Mouse (Mus musculus) erythroblast, embryonic 14.5 days (primary cell): ENCODE data around the gene Cmip. TPM values are rescaled to one million over a fixed set of nuclear protein-coding genes. Genes with fewer than 3 reads are reported as not detected.

Experiments
- H3K27me3 ChIP-seq: 2 replicates; pipeline ENCODE4 v1.6.1; 2012; ENCODE audit warnings: inconsistent platforms; ENCODE audit not compliant: control insufficient read depth
- H3K36me3 ChIP-seq: 2 replicates; pipeline ENCODE4 v1.6.1; 2012; ENCODE audit warnings: mild to moderate bottlenecking, inconsistent platforms; ENCODE audit not compliant: control insufficient read depth
- H3K4me1 ChIP-seq: 2 replicates; pipeline ENCODE4 v1.6.1; 2012; ENCODE audit warnings: inconsistent platforms; ENCODE audit not compliant: control insufficient read depth
- H3K4me3 ChIP-seq: replicated peaks from 2 replicates; pipeline ENCODE3; 2012; ENCODE audit warnings: moderate library complexity, mild to moderate bottlenecking, inconsistent platforms
- H3K9me3 ChIP-seq: 2 replicates; pipeline ENCODE4 v1.6.1; 2012; ENCODE audit warnings: low read length, inconsistent platforms, mixed read lengths; ENCODE audit not compliant: control insufficient read depth
- GATA1 ChIP-seq: IDR thresholded peaks from 2 replicates; pipeline ENCODE4 v1.6.1; 2012; ENCODE audit warnings: low read length, inconsistent platforms, mixed read lengths
- TAL1 ChIP-seq: IDR thresholded peaks from 3 replicates; pipeline ENCODE4 v1.6.1; 2012; ENCODE audit warnings: low read length, inconsistent platforms, mixed read lengths
- polyA plus RNA-seq: library from polyadenylated mRNA; stranded (reverse); fragments of >175 nt; gene quantifications from 2 replicates; pipeline ENCODE4 v1.2.3, GENCODE M21; 2012

The Cmip gene
- polyA plus RNA-seq, 1 experiment = 8.2 TPM

- H3K4me3 ChIP-seq = no peak overlapping the region
- peaks cover 10% of the 10 kb centered on the region for H3K4me1 ChIP-seq
- no peaks in the 10 kb centered on the region for H3K36me3 ChIP-seq
- peaks cover 35% of the 10 kb centered on the region for H3K27me3 ChIP-seq
- no peaks in the 10 kb centered on the region for H3K9me3 ChIP-seq
- TF ChIP-seq GATA1 (no peak), TAL1 (no peak)
These were observed 238.0 kb downstream of the Cmip start for GRCm38 (mm10) chr8:117494874-117495273.

- Histone ChIP-seq H3K4me1 (peaks cover 10% of the 10 kb centered on the region), H3K27me3 (peaks cover 35% of the 10 kb centered on the region), H3K9me3 (no peaks in the 10 kb centered on the region), H3K4me3 (peak within 1 kb of the TSS; percentile 46), H3K36me3 (no peaks in the 10 kb centered on the region)
- TF ChIP-seq GATA1 (no peak), TAL1 (no peak)
These were observed 241.5 kb downstream of the Cmip start, which contains the start of gene Plcg2 for GRCm38 (mm10) chr8:117498179-117498914. Gene Plcg2 (plus strand): TSS chr8:117498291.

DNA sequence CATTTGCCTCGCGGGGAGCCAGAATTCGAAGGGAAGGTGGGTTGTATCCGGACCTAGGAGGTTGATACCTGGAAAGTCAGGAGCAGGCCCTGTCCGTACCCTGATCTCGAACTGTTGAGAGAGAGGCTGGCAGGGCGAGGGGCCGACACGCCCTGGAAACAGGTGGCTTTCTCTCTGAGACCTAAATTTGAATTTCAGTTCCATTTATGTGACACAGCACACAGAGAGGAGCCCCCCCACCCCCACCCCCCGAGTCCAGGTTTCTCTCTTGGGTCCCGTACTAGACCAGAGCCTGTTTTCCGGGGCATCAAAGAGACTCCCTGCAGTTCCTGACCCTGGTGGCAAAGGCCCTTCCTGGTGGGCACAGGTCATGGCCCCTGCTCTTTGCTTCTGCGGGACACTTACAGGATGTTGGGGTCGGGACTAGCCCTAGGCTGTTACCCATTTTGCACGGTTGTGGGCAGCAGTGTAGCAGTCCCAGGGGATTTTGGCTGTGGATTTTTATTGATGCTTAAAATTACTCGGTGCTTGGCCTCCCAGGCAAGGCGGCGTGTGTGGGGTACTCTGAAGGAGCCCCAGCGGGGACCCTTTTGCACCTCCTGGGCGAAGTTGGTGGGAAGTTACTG, 242.2 kb downstream of the Cmip start:
- Histone ChIP-seq H3K36me3 (no peaks in the 10 kb centered on the region), H3K27me3 (peaks cover 35% of the 10 kb centered on the region), H3K4me3 (no peak overlapping the region), H3K9me3 (no peaks in the 10 kb centered on the region), H3K4me1 (peaks cover 10% of the 10 kb centered on the region)
- TF ChIP-seq TAL1 = no peak
- no peak for TF ChIP-seq GATA1

DNA sequence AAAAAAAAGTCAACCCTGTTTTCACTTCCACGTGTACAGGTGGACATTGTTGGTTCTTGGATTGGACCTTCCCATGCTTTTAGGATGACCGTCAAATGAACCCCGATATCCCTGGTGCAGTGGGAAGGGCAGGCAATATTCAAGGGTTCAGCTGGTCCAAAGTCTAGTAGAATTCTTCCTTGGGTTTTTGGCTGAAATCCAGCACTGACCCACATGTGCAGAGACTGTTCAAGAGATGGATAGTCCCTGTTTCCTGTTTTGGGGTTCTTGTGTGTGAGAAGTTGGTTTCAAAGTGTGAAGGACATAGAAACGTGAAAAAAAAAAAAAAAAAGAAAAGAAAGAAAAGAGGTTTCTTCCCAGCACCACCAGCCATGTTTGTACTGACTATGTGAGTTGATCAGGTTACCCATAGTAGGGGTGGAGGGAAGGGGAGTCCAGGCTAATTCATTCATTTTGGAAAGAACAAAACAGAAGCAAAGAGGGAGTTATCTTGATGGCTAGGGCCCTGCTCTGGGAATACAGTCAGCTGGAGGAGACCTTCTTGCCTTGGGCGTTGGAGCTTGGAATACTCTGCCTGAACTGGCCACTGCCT, 243.5 kb downstream of the Cmip start:
- Histone ChIP-seq H3K9me3 (no peaks in the 10 kb centered on the region), H3K4me3 (no peak overlapping the region), H3K4me1 (peaks cover 10% of the 10 kb centered on the region), H3K27me3 (peaks cover 35% of the 10 kb centered on the region), H3K36me3 (no peaks in the 10 kb centered on the region)
- TF ChIP-seq TAL1 (no peak), GATA1 (no peak)

- no peak overlapping the region for H3K4me3 ChIP-seq
- peaks cover 32% of the 10 kb centered on the region for H3K27me3 ChIP-seq
- no peaks in the 10 kb centered on the region for H3K9me3 ChIP-seq
- TF ChIP-seq GATA1 = no peak
- TF ChIP-seq TAL1 = no peak
- H3K4me1 ChIP-seq = peaks cover 10% of the 10 kb centered on the region
- H3K36me3 ChIP-seq = no peaks in the 10 kb centered on the region
These were observed 244.5 kb downstream of the Cmip start for GRCm38 (mm10) chr8:117501323-117501722.

GRCm38 (mm10) chr8:117503405-117504069, 246.7 kb downstream of the Cmip start:
- no peak overlapping the region for H3K4me3 ChIP-seq
- no peaks in the 10 kb centered on the region for H3K36me3 ChIP-seq
- H3K9me3 ChIP-seq = no peaks in the 10 kb centered on the region
- peaks cover 10% of the 10 kb centered on the region for H3K27me3 ChIP-seq
- TF ChIP-seq TAL1 = no peak
- no peak for TF ChIP-seq GATA1
- peaks cover 4% of the 10 kb centered on the region for H3K4me1 ChIP-seq

- no peak for TF ChIP-seq TAL1
- no peak for TF ChIP-seq GATA1
- Histone ChIP-seq H3K36me3 (no peaks in the 10 kb centered on the region), H3K27me3 (no peaks in the 10 kb centered on the region), H3K4me3 (no peak overlapping the region), H3K9me3 (peaks cover 2% of the 10 kb centered on the region; the same call in 1 of the 2 replicates), H3K4me1 (no peaks in the 10 kb centered on the region)
These were observed 250.8 kb downstream of the Cmip start for GRCm38 (mm10) chr8:117507703-117508102.

Other genes with a start within 250 kb of the Cmip start
- gene Pkd1l2, start 174.6 kb upstream of the Cmip start, polyA plus RNA-seq = not detected in 2 replicates
- not detected in 2 replicates for gene Bco1, start 161.2 kb upstream of the Cmip start, polyA plus RNA-seq
- 0.18 and 0.24 TPM in 2 replicates for gene Gan, start 98.9 kb upstream of the Cmip start, polyA plus RNA-seq
- gene Plcg2, start 241.2 kb downstream of the Cmip start, polyA plus RNA-seq = 0.07 TPM in 2 replicates